Mouse (Mus musculus): Measurements from ENCODE around the gene Xpa.
A peak's percentile ranks its signal among the peaks of the same experiment; 100 is the strongest.

Xpa gene

DNA sequence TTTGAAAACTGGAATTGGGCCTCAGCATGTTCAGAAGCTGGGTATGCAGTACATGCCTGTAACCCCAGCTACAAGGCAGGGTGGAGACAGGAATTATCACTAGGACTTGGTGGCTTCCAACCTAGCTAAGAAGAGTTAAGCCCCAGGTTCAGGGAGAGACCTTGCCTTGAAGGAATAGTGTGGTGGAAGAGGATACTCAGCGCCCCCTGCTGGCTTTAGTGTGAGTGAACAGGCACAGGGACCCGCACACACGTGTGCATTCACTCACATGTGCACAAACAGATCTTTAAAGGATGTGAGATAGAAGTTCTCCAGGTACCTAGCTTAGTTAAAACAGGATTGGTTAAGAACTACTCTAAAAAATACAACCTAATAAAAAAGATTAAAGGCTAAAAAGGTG, 51.8 kb downstream of the Xpa start:
- no peak for DNase-seq (ENCODE audit: low spot score)

DNA sequence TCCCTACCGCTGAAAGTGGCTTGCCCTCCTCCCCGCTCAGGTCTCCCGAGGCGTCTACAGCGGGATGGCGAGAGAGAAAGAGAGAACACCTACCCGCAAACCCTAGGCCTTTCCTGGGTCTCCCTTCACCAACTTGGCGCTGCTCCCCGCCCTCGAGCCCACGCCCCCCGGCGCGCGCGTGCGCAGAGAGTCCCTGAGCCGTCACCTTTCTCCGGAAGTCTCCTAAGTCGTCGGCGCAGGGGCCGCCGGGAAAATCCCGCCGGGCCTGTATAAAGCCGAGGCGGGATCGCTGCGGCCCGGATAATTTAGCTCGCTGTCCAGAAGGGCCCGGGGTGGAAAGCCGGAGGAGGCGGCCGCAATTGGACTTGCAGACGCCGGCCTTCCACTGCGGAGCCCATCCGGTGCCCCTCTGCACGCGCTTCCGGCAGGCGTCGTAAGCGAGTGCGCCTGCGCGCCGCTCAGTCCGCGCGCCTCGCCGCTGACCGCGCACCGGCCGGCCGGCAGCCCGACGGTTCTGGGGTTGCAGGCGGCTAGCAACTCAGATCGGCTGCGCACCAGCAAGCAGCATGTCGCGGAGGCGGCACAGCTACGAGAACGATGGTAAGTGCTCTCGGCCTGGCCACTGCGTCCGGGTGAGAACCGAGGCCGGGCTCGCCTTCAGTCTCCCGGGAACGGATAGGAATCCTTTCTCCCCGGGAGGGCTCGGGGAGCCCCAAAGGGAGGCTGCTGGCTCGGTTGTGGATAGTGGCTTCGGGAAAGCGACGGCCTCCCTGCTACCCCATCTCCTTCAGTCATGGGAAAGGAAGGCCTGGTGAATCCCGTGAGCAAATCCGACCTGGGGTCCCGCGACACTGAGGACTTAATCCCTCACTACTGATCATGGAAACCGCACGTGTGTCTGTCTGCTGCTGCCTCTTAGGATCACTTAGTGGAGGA, 57.6 kb downstream of the Xpa start, which contains the start of the genes Ncbp1 and Tstd2:
TSS of gene Ncbp1 (plus strand) at position 327 of the 936 bp plus-strand sequence.
TSS of gene Tstd2 (minus strand) at position 408 of the 936 bp plus-strand sequence.
- DNase-seq (ENCODE audit: low spot score): peak; percentile 92

DNA sequence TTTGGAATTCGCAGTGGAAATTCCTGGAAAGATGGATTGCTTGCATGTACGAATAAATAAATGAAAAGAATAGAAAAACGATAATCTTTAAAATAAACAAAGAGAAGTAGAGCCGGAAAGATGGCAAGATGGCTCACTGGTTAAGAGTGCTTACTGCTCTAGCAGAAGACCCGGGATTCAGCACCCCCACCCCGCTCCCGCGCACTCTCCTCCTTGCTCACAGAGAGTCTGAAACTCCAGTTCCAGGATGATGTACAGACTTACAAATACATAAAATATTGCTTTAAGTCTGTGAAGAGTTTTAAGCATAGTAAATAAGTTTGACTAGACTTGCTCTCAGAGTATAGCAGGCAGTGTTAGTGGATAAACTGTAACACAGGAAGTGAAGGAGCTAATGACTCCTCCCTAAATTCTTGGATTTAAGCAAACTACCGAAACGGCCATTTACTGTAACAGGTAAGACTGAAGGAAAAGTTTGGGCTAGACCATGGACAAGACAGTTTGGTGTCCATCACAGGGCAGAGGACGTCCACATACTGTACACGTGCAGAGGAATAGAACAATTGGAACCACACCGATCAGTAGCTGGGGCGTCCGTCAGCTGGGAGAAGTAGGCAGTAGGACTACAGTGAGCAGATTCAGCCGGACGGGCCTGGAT, 58.4 kb downstream of the Xpa start:
- DNase-seq (ENCODE audit: low spot score): no peak

DNA sequence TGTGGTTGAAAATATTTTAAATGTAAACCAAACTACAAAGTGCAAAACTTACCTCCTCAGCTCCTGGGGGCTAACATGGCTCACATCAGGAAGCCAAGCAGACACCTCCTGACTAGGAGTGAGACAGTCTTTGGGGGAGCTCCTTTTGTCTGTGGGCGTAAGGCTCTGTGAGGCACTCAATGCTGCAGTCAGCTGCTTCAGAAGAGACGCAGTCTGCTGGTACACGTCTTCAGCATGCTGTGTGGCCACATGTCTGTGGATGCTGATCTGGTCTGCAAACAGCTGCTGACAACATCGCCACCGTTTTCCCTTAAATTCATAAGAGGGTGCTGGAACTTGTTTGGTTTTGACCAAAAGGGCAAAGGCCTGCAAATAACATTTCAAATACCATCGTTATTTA, 64.3 kb downstream of the Xpa start:
- DNase-seq (ENCODE audit: low spot score): no peak

DNA sequence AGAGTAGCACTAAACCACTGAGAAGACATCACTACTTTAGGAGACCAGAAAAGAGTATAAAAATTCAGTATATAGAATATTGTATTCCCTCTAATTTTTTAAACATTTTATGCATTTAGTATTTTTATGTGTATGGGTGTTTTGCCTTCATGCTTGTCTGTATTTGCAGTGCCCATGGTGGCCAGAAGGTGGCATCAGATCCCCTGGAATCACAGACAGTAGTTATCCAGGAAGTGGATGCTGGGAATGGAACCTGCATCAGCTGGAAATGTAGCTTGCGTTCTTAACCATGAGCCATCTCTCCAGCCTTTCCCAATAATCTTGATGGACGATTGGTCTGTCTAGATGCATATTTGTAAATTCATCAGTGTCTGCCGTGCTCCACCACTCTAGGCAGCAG, 65.9 kb downstream of the Xpa start:
- DNase-seq (ENCODE audit: low spot score): no peak

DNA sequence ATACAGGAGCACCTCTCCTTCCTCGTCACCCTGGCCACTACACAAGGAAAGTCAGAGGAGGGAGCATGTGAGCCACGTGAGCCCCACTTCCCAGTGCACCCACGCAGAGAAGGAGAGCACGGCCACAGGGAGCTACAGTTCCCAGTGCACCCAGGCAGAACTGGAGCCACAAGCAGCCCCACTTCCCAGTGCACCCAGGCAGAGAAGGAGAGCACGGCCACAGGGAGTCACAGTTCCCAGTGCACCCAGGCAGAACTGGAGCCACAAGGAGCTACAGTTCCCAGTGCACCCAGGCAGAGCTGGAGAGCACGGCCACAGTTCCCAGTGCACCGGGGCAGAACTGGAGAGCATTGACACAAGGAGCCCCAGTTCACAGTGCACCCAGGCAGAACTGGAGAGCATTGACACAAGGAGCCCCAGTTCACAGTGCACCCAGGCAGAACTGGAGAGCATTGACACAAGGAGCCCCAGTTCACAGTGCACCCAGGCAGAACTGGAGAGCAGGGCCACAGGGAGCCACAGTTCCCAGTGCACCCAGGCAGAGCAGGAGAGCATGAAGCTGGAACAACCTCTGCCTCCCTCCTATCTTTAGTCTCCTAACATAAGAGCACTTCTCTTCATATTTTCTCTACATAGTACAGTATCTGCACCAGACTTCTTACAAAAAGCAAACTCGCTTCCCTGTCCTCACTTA, 66.7 kb downstream of the Xpa start:
- DNase-seq (ENCODE audit: low spot score): no peak

DNA sequence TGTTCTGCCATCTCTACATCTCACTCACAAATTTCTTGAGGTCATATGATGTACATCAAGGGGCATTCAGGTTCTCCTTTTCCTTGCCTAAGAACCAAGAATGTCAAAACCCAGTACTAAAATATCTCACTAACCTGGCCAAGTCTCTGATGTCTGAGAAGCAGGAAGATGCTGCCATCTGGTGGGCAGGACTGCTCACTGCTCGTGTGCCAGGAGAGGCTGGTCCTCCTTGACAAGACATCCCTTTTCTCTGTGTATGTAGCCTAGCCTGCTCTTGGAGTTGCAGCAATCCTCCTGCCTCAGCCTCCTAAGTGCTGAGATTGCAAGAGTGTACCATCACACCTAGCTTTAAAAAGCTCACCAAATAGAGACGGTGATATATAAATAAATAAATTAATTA, 69.6 kb downstream of the Xpa start:
- peak; percentile 24 for DNase-seq (ENCODE audit: low spot score)

DNA sequence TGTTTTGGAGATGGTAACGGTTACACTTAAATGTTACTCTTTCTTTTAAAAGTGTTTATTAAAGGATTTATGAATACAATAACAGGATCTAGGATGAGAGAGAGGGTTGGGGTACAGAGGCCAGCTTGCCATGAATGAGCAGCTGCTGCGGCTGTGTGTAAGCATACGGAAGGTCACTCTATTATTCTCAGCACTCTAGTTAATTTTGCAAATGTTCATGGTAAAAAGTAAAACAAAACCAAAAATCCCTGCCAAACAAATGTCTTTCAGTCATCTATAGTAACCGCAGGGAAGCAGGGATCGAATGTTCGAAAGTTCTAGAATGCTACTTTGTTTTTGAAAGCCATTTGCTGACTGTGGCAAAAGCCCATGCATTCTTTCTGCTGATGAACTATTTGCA, 72.8 kb downstream of the Xpa start:
- no peak for DNase-seq (ENCODE audit: low spot score)

DNA sequence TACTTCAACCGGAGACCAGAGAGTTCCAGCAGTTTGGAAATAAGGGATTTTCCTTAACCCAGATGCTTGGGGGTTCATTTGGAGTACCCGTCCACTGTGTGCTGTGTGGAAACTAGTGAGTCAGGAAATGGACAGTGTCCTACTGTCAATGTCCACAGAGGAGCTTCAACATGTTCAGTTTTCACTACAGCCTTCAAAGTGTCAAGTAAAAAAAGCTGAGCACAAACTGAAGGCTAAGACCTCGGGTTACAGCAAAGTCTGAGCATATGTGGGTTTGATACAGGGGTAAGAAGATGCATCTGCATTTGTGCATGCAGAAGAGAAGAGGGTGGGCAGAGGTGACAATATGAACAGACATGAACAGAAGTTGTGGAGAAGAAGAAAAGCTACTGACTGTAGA, 75.3 kb downstream of the Xpa start:
- no peak for DNase-seq (ENCODE audit: low spot score)

DNA sequence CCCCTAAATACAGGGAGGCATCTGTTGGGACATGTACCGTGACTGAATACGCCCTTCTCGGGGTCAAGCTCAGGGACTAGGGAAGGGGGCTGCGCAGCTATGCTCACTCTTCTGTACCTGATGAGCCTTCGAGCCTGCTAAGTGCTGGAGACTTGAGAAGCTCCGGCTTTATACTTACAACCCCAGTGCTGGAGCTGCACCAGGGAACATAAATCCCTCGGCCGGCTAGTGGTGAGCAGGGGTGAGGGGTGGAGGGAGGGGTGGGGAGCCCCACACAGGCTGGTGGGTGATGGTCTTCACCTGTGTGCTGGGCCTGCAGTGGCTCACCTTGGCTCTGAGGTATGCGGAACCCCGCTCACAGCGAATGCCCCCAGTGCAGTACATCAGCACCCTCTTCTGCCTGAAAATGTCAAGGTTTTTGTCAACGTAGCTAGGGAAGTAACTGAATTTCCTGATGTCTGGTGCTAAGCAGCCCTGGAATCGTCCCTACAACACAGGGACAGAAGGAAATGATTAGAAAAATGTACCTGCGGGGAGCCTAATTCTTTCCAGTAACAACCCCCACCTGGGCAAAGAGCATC, 76.5 kb downstream of the Xpa start:
- no peak for DNase-seq (ENCODE audit: low spot score)

DNA sequence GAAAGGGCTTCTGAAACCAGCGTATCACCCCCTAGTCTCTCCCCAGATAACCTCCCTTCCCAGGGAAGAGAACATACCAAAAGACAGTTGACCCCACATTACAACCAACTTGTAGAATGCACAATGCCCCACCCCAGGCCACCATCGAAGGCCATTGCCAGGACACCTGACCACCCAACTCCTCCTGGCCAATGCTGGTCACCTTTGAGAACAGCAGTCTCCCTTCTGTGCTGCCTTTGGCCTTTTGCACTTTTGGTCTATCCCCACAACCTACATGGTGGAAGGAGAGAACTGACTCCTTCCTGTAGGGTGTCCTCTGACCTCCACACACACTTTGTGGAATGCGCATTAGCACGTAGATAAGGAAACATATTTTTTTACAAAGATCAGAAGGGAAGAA, 78.6 kb downstream of the Xpa start:
- DNase-seq (ENCODE audit: low spot score): no peak

DNA sequence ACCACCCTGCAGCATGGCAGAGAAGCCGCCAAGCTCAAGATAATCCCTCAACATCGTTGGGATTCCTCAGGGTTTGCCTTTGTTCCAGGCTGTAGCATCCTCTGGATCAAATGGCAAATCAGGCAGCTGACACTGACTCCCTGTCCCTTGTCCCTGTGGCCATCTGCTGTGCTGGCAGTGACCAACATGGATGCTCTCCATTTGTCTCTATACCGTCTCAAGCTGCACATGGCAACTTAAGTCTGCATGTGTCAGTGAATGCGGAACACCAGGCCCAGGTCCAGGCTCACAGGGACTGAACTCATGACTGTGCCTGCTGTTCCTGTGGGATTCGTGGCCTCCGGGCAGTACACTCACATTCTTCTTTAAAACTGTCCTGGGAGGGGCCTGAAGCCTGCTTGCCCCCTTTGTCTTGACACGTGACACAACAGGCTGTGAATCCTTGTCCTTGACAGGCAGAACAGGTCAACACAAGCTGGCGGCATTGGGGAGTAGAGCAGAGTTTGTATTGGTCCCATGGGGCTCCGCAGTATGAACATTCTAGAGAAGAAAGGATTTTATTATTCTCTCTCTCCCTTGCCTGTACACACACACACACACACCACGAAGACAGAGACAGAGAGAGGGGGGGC, 79.5 kb downstream of the Xpa start:
- DNase-seq (ENCODE audit: low spot score): peak; percentile 64

DNA sequence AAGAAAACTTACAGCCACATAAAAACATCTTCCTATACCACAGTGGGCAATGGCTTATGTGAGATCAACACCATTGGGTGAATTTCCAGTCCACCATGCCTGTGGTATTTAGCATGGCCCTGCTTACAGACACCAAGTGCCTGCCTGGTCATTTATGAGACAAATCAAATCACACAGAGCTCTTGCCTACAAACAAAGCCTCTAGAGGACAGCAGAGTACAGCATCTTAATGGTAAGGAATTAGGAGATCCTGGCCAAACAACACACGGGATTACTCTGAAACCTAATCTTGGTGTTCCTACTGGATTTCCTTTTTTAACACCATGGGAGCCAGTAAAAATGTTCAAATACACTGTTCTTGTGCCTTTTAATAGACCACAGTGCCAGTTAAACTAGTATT, 80.8 kb downstream of the Xpa start:
- DNase-seq (ENCODE audit: low spot score): no peak

DNA sequence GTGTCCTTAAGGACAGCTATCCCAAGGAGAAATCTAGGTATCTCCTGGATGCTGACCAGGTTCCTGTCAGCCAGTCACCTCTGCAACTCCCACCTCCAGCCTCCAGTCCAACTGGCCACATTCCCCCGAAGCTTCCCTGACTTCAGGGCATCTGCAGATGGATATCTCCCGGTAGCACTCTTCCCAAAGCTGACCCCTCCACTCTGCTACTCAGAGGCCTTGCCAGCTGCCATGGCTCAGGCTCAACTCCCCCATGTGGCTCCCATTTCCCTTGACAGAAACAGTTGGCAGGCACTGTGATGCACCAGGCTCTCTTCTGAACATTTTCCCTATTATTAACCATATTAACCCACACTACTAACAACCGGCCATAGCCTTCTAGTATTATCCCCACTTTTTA, 84.8 kb downstream of the Xpa start:
- no peak for DNase-seq (ENCODE audit: low spot score)

DNA sequence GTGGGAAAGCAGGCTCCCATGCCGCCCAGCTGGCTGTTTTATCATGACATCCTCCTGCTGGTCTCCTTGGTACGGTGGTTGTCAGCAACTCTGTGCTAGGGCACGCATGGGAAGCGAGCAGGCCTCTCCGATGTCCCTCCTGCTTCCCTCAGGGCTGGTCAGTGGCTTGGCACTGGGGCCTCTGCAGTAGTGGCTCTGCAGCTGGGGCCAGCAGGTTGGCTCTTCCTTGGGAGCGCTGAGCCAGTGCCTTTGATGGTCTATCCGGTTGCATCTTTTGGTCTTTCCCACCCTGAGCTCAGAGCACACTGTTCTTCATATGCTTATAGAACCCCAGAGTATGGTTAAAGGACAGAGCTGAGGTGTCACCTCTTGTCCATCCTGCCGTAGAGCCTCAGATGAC, 86.0 kb downstream of the Xpa start:
- no peak for DNase-seq (ENCODE audit: low spot score)
